Mouse (Mus musculus) erythroid progenitor cell, adult 5-6 weeks (primary cell): Measurements from ENCODE around the gene Dock3. TPM values are rescaled to one million over a fixed set of nuclear protein-coding genes. Genes with fewer than 3 reads are reported as not detected.
"Not testable (repeated sequence)": the region's sequence is repeated elsewhere in the genome, so short reads cannot be mapped to it uniquely, and the experiment has no call there.

Source experiments
- ATAC-seq: replicated peaks from 2 replicates; pipeline ENCODE4 v1.8.0; 2016; ENCODE audit warnings: moderate number of reproducible peaks, mild to moderate bottlenecking, moderate TSS enrichment, inconsistent platforms; ENCODE audit not compliant: poor library complexity, low FRiP score, severe bottlenecking
- total RNA-seq, 2 experiments: library from RNA; stranded (forward) in 1 of 2; stranded (reverse) in 1 of 2; fragments of 150-400 nt in 1 of 2; fragments of 186-747, 209-891 nt in 1 of 2; gene quantifications; 2 replicates each; pipeline versions ENCODE4 v1.2.3 to v1.2.4; 2015 to 2017; ENCODE audit warnings: low replicate concordance in 2 of 2

The Dock3 gene
- total RNA-seq, 2 experiments from 2014 or later = 10.1 TPM; not detected in 1

DNA sequence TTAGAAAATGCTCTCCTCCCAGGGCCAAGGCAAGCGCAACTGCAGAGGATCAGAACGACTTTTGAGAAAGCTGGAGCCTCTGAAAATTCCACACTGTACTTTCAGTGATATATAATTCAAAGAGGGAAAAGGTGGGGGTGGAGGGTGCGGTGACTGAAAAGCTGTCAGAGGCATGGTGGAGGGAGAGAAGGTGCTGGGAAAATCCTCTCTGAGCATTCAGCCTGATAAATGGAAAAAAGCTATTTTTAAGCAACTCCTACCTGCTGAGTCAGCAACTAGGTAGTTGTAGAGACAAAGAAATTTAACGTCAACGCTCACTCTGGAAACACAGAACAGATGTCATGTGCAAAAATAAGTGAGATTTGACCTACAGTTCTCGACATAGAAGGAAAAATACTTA lies 132.2 kb downstream of the Dock3 start:
- no peak for ATAC-seq

- not testable (repeated sequence) for ATAC-seq
Measured at GRCm38 (mm10) chr9:107089451-107089850, 142.3 kb downstream of the Dock3 start.

DNA sequence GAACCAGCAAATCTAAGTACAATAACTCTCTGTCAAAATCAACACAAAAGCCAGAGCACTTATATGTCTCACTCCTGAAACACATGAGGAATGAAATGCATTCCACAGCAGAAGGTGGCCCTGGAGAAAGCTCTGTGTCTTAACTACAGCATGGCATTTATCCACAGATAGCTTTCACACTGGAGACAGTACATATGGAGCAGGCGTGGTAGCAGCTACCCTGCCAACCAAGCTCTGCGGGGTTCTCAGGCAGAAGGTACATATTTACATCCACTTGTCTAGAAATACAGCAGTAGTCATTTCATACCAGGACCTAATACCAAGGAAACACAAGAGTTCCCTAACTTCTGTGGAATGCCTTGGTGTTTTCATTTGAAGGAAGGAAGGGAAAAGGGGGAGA lies 144.2 kb downstream of the Dock3 start:
- no peak for ATAC-seq

GRCm38 (mm10) chr9:107037947-107038346 lies 193.8 kb downstream of the Dock3 start:
- ATAC-seq = no peak

DNA sequence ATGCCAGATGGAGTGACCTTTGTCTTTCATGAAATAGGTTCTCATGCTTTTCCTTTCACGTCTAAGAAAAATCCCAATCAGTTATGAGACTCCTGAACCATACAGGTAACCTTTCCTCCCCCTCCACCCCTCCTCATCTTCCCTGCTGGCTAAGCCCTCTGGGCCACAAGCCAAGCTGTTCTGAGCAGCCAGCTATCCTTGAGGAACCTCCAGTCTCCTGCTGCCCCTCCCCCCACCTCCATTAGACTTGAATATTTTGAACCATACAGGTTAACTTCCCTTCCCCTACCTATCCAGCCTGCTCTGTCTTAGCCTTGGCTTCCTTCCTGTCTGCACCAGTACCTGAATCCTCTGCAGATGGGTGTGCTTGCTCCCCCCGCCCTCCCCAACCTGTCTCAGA lies 204.1 kb downstream of the Dock3 start:
- ATAC-seq = no peak

GRCm38 (mm10) chr9:107009841-107010240 lies 221.9 kb downstream of the Dock3 start:
- ATAC-seq = no peak

- no peak for ATAC-seq
Measured at GRCm38 (mm10) chr9:107003187-107003586, 228.5 kb downstream of the Dock3 start.

GRCm38 (mm10) chr9:106970742-106971141 lies 261.0 kb downstream of the Dock3 start:
- no peak for ATAC-seq

DNA sequence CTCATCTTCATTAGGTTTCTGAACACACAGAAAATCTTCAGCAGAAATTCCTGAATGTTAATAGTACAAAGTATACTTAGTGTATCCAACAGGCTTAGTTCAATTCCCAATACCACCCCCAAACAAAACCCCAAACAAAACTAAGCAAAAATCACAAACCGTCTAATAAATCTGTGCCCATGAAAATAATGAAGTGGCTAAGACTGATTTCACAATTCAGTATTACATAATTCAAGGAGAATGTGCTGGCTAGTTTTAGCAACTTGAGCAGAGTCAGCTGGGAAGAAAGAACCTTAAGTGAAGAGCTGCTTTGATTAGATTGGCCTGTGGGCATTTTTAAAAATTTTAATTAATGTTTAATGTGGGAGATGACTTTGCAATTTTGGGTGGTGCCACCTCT lies 273.3 kb downstream of the Dock3 start:
- no peak for ATAC-seq

- no peak for ATAC-seq
Measured at GRCm38 (mm10) chr9:106955486-106955885, 276.2 kb downstream of the Dock3 start.

DNA sequence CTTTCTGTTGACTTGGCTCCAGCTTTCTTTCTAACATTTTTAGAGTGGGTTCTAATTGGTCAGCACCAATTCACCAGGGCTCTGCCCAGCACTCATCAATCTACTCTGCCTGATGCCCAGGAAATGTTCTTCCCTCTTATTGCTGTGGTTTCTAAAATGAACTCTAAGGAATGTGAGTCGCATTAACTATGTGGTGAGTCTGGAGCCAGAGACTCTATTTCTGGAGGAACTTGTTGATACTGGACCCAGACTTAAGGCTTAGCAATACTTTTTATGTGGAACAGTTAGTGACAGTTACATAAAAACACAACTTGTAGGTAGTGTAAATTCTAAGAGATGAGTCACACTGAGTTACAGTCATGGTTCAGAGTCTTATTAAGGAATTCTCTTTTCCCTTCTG lies 296.7 kb downstream of the Dock3 start:
- no peak for ATAC-seq

DNA sequence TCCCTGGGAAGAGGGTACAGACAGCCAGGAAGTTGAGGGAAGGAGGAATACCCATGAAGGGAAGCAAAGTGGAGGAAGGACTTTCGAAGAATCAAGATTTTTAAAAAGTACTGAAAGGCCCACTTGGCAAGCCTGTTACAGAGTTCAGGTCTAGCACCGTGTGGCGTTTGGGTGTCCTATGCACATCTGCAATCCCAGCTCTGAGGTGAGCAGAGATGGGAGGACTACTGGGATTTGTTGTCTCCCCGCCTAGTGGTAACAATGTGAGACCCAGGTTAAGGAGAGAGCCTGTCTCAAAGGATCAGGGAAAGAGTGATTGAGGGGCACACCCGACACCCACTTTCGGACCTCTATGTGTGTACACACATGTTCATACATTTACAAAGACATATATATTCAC lies 316.8 kb downstream of the Dock3 start:
- no peak for ATAC-seq

DNA sequence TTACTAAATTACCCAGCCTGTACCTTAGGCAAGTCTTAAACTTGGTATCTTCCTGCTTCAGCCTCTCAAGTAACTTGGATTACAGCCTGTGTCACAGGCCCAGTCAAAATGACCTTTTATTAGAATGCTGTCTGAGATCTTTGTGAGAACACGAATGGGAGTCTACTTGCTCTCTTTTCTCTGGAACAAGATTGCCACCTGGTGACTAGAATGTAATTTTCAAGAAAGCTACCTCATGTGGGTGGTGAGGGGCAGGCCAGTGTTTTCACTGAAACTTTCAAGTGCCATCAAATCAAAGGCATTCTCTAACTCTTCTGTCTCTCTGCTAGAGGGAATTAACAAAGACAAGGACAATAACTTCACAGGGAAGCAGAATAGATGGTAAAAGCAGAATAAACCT lies 317.9 kb downstream of the Dock3 start:
- no peak for ATAC-seq

DNA sequence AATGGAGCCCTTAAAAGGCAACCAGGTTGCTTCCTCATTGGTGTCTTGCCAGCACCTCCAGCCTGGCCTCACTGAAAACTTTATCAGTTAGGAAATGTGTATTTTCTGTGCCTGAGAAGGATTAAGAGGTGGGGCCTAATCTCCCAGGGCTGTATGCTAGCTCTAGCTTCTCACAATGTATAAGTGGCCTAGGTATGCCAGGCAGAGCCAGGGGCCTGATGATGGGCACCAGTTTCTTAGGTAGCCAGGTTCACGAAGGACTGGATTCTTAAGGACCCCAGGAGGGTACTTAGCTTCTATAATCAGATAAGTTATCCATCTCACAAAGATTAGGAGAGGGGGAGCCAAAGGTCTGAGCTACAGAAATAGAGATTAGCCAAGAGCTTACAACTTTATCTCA lies 320.1 kb downstream of the Dock3 start:
- no peak for ATAC-seq

- ATAC-seq = no peak
Measured at GRCm38 (mm10) chr9:106908715-106909114, 323.0 kb downstream of the Dock3 start.

DNA sequence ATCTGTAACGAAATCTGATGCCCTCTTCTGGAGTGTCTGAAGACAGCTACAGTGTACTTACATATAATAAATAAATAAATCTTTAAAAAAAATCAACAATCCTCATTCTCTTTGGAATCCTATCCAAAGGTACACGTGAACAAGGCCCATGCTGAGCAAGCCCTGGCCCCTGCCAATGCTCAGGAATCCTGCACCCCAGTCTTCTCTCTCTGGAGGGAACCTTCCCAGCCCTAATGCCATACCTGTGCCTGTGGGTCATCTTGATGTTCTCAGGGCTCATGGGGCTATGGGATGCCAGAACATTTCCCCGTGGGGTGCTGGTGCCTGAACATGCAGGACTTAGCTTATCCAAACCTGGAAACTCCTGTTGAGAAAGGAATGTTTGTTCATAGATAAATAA lies 323.5 kb downstream of the Dock3 start:
- no peak for ATAC-seq

- no peak for ATAC-seq
Measured at GRCm38 (mm10) chr9:106906597-106906996, 325.1 kb downstream of the Dock3 start.

GRCm38 (mm10) chr9:106903791-106904134 lies 327.9 kb downstream of the Dock3 start:
- ATAC-seq = no peak

- no peak for ATAC-seq
Measured at GRCm38 (mm10) chr9:106903099-106903790, 328.5 kb downstream of the Dock3 start.

DNA sequence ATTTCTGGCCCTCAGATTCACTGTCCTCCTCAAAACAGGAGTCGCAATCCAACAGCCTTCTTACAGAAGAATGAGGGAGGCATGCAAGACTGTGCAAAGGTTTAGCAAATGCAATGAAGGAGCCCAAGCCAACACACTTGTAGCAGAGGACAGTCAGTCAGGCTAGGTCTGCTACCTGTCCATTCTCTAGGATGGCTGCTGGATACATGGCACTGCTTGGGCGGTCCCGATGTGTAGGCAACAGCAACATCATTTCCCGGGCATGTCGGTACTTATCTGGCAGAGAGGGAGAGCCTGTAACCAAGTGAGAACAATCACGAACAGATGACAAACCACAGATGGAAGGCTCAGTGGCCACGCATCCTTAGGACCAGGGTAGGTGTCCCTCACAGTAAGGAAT lies 330.1 kb downstream of the Dock3 start:
- no peak for ATAC-seq

DNA sequence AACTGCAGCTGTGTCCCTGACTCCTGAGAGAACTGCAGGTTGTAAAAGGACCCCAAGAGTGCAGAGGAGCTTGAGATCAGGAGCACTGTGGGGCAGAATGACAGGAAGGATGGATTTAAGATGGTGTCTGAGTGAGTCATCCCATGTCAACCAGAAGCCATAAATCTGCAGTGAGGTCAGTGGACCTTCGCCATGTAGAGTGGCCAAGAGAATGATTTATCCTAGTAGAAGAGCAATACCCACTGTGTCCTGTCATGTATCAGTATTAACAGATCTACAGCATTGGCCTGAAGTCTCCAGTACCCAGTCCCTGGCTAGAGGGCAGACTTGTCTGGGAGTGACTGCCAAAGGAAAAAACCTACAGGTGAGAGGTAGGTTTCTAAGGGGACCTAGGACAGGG lies 332.8 kb downstream of the Dock3 start:
- ATAC-seq = no peak

DNA sequence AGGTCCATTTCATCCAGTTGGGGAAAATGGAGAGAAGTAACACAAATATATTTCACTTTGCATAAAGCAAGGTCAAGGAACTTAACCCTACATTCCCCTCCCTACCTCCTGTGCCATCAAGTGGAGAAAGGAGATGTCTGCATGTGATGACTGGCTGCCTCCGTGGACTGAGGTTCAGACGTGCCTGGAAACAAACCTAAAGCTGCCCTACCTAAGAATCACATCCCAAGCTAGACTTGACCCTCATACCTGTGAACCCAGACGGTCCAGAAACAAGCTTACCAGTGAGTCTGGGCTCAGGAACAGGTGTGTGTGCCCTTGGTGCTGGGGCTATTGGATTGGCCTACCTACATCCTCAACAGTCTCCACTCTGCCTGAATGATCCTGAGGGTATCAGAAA lies 338.4 kb downstream of the Dock3 start:
- ATAC-seq = no peak

DNA sequence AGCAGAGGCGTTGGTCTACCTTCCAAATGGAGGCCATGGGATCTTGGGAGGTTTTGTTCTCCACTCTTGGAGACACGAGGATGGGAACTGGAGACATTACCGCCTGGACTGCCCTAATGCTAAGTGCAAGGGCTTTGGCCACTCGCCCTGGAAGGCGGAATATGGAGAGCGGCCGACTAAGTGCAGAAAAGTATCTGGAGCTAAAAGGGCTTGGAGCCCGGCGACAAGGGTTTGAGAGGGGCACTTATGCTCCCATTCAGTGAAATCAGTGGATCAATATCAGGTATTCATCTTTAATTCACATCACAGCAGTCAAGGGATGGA lies 339.2 kb downstream of the Dock3 start:
- peak; percentile 22 for ATAC-seq
